Mouse (Mus musculus) urinary bladder, adult 2 months (tissue): ENCODE results near the gene Ero1lb. TPM values are rescaled to one million over a fixed set of nuclear protein-coding genes. Genes with fewer than 3 reads are reported as not detected.

Source experiments
- DNase-seq: peaks from one replicate; pipeline ENCODE4 v3.0.0; 2022; ENCODE audit warnings: low spot score
- polyA plus RNA-seq: library from polyadenylated mRNA; depleted of rRNA; stranded (reverse); fragments of >200 nt; gene quantifications from 2 replicates; pipeline ENCODE4 v1.2.3, GENCODE M21; 2012; rRNA removed

The Ero1lb gene
- 4.5 and 5.6 TPM in 2 replicates for polyA plus RNA-seq

GRCm38 (mm10) chr13:12565621-12566390 lies at the start of gene Ero1lb:
TSS of gene Ero1lb (plus strand) at chr13:12565874.
- DNase-seq, result peak; percentile 91

GRCm38 (mm10) chr13:12519371-12519770 lies 46.3 kb upstream of the Ero1lb start:
- DNase-seq, result no peak

- DNase-seq, result peak; percentile 56
Measured at GRCm38 (mm10) chr13:12519955-12520584, 45.6 kb upstream of the Ero1lb start, which contains the start of gene Edaradd. TSS of gene Edaradd (minus strand) at chr13:12520438.

- DNase-seq, result no peak
Measured at GRCm38 (mm10) chr13:12522346-12522745, 43.3 kb upstream of the Ero1lb start.

GRCm38 (mm10) chr13:12525678-12526077 lies 40.0 kb upstream of the Ero1lb start:
- no peak for DNase-seq

- DNase-seq, result no peak
Measured at GRCm38 (mm10) chr13:12534628-12535027, 31.0 kb upstream of the Ero1lb start.

GRCm38 (mm10) chr13:12537971-12538370 lies 27.7 kb upstream of the Ero1lb start:
- DNase-seq, result peak; percentile 32

- DNase-seq, result no peak
Measured at GRCm38 (mm10) chr13:12539716-12540115, 26.0 kb upstream of the Ero1lb start.

- no peak for DNase-seq
Measured at GRCm38 (mm10) chr13:12540119-12540518, 25.6 kb upstream of the Ero1lb start.

GRCm38 (mm10) chr13:12542006-12542981 lies 23.4 kb upstream of the Ero1lb start:
- DNase-seq, result peak; percentile 29

- DNase-seq, result no peak
Measured at GRCm38 (mm10) chr13:12543246-12543645, 22.4 kb upstream of the Ero1lb start.

- DNase-seq, result no peak
Measured at GRCm38 (mm10) chr13:12543880-12544568, 21.6 kb upstream of the Ero1lb start.

GRCm38 (mm10) chr13:12554211-12554610 lies 11.5 kb upstream of the Ero1lb start:
- DNase-seq, result no peak

GRCm38 (mm10) chr13:12559044-12559443 lies 6.6 kb upstream of the Ero1lb start:
- no peak for DNase-seq

GRCm38 (mm10) chr13:12559462-12560120 lies 6.1 kb upstream of the Ero1lb start:
- no peak for DNase-seq

- DNase-seq, result no peak
Measured at GRCm38 (mm10) chr13:12561729-12562128, 3.9 kb upstream of the Ero1lb start.

GRCm38 (mm10) chr13:12562256-12562655 lies 3.4 kb upstream of the Ero1lb start:
- no peak for DNase-seq

- DNase-seq, result no peak
Measured at GRCm38 (mm10) chr13:12567936-12568335, 2.3 kb downstream of the Ero1lb start.

- no peak for DNase-seq
Measured at GRCm38 (mm10) chr13:12568597-12569469, 3.2 kb downstream of the Ero1lb start.

GRCm38 (mm10) chr13:12569741-12570140 lies 4.1 kb downstream of the Ero1lb start:
- no peak for DNase-seq
